Mouse (Mus musculus) MEL (cell line): Measurements from ENCODE around the gene Rps3a1. TPM values are rescaled to one million over a fixed set of nuclear protein-coding genes. Genes with fewer than 3 reads are reported as not detected.

Experiments used
- DNase-seq: peaks from one replicate; pipeline ENCODE4 v3.0.0; 2011; ENCODE audit warnings: low read depth, low spot score
- H3K27ac ChIP-seq: 2 replicates; pipeline ENCODE4 v1.5.1; 2012; ENCODE audit warnings: low read depth, mild to moderate bottlenecking, control low read depth, low read length, moderate library complexity; ENCODE audit not compliant: control insufficient read depth
- H3K27me3 ChIP-seq, 2 experiments: fragments of 150-350 bp in 1 of 2; sonication (generic) in 1 of 2; 2 replicates each; pipeline ENCODE4 v1.6.1; 2012; ENCODE audit warnings: low read length in 2 of 2, mild to moderate bottlenecking in 2 of 2, improper control_type of control experiment in 1 of 2, moderate library complexity in 1 of 2; ENCODE audit not compliant: insufficient read depth in 2 of 2, control insufficient read depth in 1 of 2
- H3K36me3 ChIP-seq, 2 experiments: 2 replicates each; pipeline ENCODE4 v1.6.1; 2012 to 2014; ENCODE audit warnings: low read length in 2 of 2, improper control_type of control experiment in 1 of 2, inconsistent platforms in 1 of 2, mild to moderate bottlenecking in 1 of 2; ENCODE audit not compliant: insufficient read depth in 2 of 2, control insufficient read depth in 1 of 2
- H3K4me1 ChIP-seq, 2 experiments: fragments of 150-350 bp in 1 of 2; sonication (generic) in 1 of 2; 2 replicates each; pipeline ENCODE4 v1.6.1; 2012; ENCODE audit warnings: low read length in 2 of 2, improper control_type of control experiment in 1 of 2, mild to moderate bottlenecking in 1 of 2; ENCODE audit not compliant: insufficient read depth in 2 of 2, control insufficient read depth in 1 of 2
- H3K4me3 ChIP-seq, 2 experiments: fragments of 150-350 bp in 1 of 2; sonication (generic) in 1 of 2; 2 replicates each; pipeline ENCODE4 v1.5.1; 2012; ENCODE audit warnings: low read depth in 2 of 2, low read length in 2 of 2, mild to moderate bottlenecking in 2 of 2, moderate library complexity in 2 of 2, control low read depth in 1 of 2, improper control_type of control experiment in 1 of 2; ENCODE audit not compliant: control insufficient read depth in 1 of 2, insufficient read depth in 1 of 2
- H3K79me2 ChIP-seq: 2 replicates; pipeline ENCODE4 v1.6.1; 2012; ENCODE audit warnings: mild to moderate bottlenecking, low read length, moderate library complexity; ENCODE audit not compliant: control insufficient read depth, poor library complexity, insufficient read depth
- H3K9ac ChIP-seq: 2 replicates; pipeline ENCODE4 v1.6.1; 2012; ENCODE audit warnings: low read depth, mild to moderate bottlenecking, control low read depth, low read length, moderate library complexity; ENCODE audit not compliant: control insufficient read depth, poor library complexity, severe bottlenecking
- H3K9me3 ChIP-seq: fragments of 150-350 bp; sonication (generic); replicated peaks from 2 replicates; pipeline ENCODE4 v1.6.1; 2012; ENCODE audit warnings: mild to moderate bottlenecking, low read length, improper control_type of control experiment, moderate library complexity; ENCODE audit not compliant: insufficient read depth
- BHLHE40 ChIP-seq: IDR thresholded peaks from 2 replicates; pipeline ENCODE4 v1.6.1; 2012; ENCODE audit warnings: low read depth, mild to moderate bottlenecking, inconsistent platforms, low read length, improper control_type of control experiment, borderline replicate concordance
- GABPA ChIP-seq: IDR thresholded peaks from 2 replicates; pipeline ENCODE4 v1.6.1; 2012; ENCODE audit warnings: low read depth, mild to moderate bottlenecking, inconsistent platforms, low read length, improper control_type of control experiment, moderate library complexity
- KAT2A ChIP-seq: conservative IDR thresholded peaks from 2 replicates; pipeline ENCODE4 v1.6.1; 2012; ENCODE audit warnings: low read depth, low read length, improper control_type of control experiment, inconsistent platforms
- MAZ ChIP-seq: IDR thresholded peaks from 2 replicates; pipeline ENCODE4 v1.6.1; 2012; ENCODE audit warnings: low read depth, mild to moderate bottlenecking, inconsistent platforms, low read length, improper control_type of control experiment
- MXI1 ChIP-seq: IDR thresholded peaks from 2 replicates; pipeline ENCODE4 v1.6.1; 2011; ENCODE audit warnings: mild to moderate bottlenecking, low read depth, low read length, improper control_type of control experiment
- MYB ChIP-seq: IDR thresholded peaks from 2 replicates; pipeline ENCODE4 v1.6.1; 2011; ENCODE audit warnings: mild to moderate bottlenecking, low read depth, low read length, improper control_type of control experiment
- NRF1 ChIP-seq: IDR thresholded peaks from 2 replicates; pipeline ENCODE4 v1.6.1; 2014; ENCODE audit warnings: low read depth, mild to moderate bottlenecking, inconsistent platforms, low read length, improper control_type of control experiment, moderate library complexity; ENCODE audit not compliant: poor library complexity, insufficient read depth, severe bottlenecking
- POLR2A ChIP-seq, 2 experiments: IDR thresholded peaks; 2 replicates each; pipeline ENCODE4 v1.6.1; 2011 to 2012; ENCODE audit warnings: low read length in 2 of 2, mild to moderate bottlenecking in 2 of 2, control low read depth in 1 of 2, improper control_type of control experiment in 1 of 2, low read depth in 1 of 2, moderate library complexity in 1 of 2; ENCODE audit not compliant: control insufficient read depth in 1 of 2, insufficient read depth in 1 of 2, poor library complexity in 1 of 2
- RAD21 ChIP-seq: IDR thresholded peaks from 2 replicates; pipeline ENCODE4 v1.6.1; 2011; ENCODE audit warnings: mild to moderate bottlenecking, low read depth, low read length, improper control_type of control experiment
- SMC3 ChIP-seq: IDR thresholded peaks from 2 replicates; pipeline ENCODE4 v1.6.1; 2011; ENCODE audit warnings: low read depth, low read length, improper control_type of control experiment
- TCF12 ChIP-seq: IDR thresholded peaks from 2 replicates; pipeline ENCODE4 v1.6.1; 2014; ENCODE audit warnings: low read depth, mild to moderate bottlenecking, inconsistent platforms, low read length, improper control_type of control experiment, moderate library complexity
- UBTF ChIP-seq: IDR thresholded peaks from 2 replicates; pipeline ENCODE4 v1.6.1; 2012; ENCODE audit warnings: low read depth, mild to moderate bottlenecking, inconsistent platforms, low read length, improper control_type of control experiment, moderate library complexity, borderline replicate concordance; ENCODE audit not compliant: insufficient read depth
- USF1 ChIP-seq: IDR thresholded peaks from 2 replicates; pipeline ENCODE4 v1.6.1; 2014; ENCODE audit warnings: low read depth, mild to moderate bottlenecking, inconsistent platforms, low read length, improper control_type of control experiment, moderate library complexity
- ZKSCAN1 ChIP-seq: IDR thresholded peaks from 2 replicates; pipeline ENCODE4 v1.6.1; 2012; ENCODE audit warnings: low read depth, mild to moderate bottlenecking, inconsistent platforms, low read length, improper control_type of control experiment, moderate library complexity
- ZMIZ1 ChIP-seq: IDR thresholded peaks from 2 replicates; pipeline ENCODE4 v1.6.1; 2012; ENCODE audit warnings: low read depth, mild to moderate bottlenecking, inconsistent platforms, low read length, improper control_type of control experiment, moderate library complexity
- ZNF384 ChIP-seq: IDR thresholded peaks from 2 replicates; pipeline ENCODE4 v1.6.1; 2012; ENCODE audit warnings: low read depth, mild to moderate bottlenecking, inconsistent platforms, low read length, improper control_type of control experiment
- polyA plus RNA-seq, 2 experiments: library from polyadenylated mRNA; stranded (reverse) in 1 of 2; unstranded in 1 of 2; fragments of >175 nt in 1 of 2; fragments of >200 nt in 1 of 2; gene quantifications; 2 replicates each; pipeline versions ENCODE4 v1.2.1 to v1.2.4; 2012; ENCODE audit warnings: low replicate concordance in 2 of 2, low read depth in 1 of 2; ENCODE audit not compliant: insufficient read length in 2 of 2, insufficient read depth in 1 of 2, missing spikeins in 1 of 2
- total RNA-seq: library from RNA; depleted of rRNA; stranded (reverse); fragments of 300-350 nt; gene quantifications from 2 replicates; pipeline ENCODE4 v1.2.3, GENCODE M21; 2012; rRNA removed

Rps3a1 gene
- total and polyA plus RNA-seq, 3 experiments: 1,198 to 2,507 TPM; not detected in 1

DNA sequence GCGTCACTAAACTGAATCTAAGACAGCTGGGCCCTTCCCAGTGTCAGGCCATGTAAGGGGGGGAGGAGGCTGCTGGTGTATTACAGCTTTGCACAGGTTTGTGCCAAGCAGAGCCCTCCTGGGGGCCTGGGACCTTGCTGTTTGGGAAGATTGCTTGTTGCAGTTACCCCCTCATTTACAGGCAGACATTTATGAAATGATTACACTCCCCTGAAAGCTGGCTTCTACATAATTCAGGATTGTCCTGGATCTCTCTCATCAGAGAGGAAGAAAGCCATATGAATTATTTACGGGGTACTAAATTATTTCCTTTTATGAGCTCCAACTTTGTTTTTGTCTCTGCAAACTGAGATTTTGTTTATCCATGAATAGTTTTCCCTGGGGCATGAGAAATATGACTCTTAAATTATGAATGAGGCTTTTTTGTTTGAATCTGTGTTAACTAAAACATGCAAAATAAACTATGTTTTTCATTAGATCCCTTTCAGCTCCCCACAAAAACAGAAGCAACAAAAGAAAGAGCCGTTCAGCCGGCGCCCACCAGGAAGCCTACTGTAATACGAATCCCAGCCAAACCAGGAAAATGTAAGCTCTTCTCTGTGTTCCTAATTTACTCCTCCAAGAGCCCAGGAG lies 49.2 kb downstream of the Rps3a1 start:
- Histone ChIP-seq H3K79me2 (no peaks in the 10 kb centered on the region), H3K9me3 (no peaks in the 10 kb centered on the region), H3K9ac (no peak overlapping the region), H3K27ac (no peak overlapping the region), H3K27me3 (no peaks in the 10 kb centered on the region), H3K36me3 (no peaks in the 10 kb centered on the region), H3K4me3 (no peak overlapping the region), H3K4me1 (no peaks in the 10 kb centered on the region)
- no peak for DNase-seq
- TF ChIP-seq RAD21 (no peak), MAZ (no peak), USF1 (no peak), BHLHE40 (no peak), ZNF384 (no peak), KAT2A (no peak), MXI1 (no peak), TCF12 (no peak), ZMIZ1 (no peak), SMC3 (no peak), POLR2A (IDR thresholded peaks at IDR 0.05; ENCODE audit: control insufficient read depth in 1 of 2, insufficient read depth in 1 of 2, low read depth in 1 of 2, low read length in 2 of 2, poor library complexity in 1 of 2) (no peak), GABPA (no peak), MYB (no peak), UBTF (no peak), ZKSCAN1 (no peak), NRF1 (no peak)

Other genes starting within 250 kb of the Rps3a1 start
- gene Sh3d19, start 171.6 kb downstream of the Rps3a1 start, total RNA-seq: 2.2 and 4.0 TPM in 2 replicates
- 1 to 10 TPM in 1 of 2 experiments, not detected in 1; 4.8 TPM for gene Sh3d19, start 171.6 kb downstream of the Rps3a1 start, polyA plus RNA-seq
- not detected in 2 replicates for gene Prss48, start 140.2 kb downstream of the Rps3a1 start, total RNA-seq
- not detected for gene Prss48, start 140.2 kb downstream of the Rps3a1 start, polyA plus RNA-seq
- gene Lrba, start 82.0 kb upstream of the Rps3a1 start, total RNA-seq: 10.9 and 14.8 TPM in 2 replicates
- 10 to 100 TPM in 1 of 2 experiments, not detected in 1; 17.9 TPM for gene Lrba, start 82.0 kb upstream of the Rps3a1 start, polyA plus RNA-seq